Mouse (Mus musculus): ENCODE results near the gene Il9r. TPM values are rescaled to one million over a fixed set of nuclear protein-coding genes. Genes with fewer than 3 reads are reported as not detected.

Il9r gene
- polyA plus RNA-seq, 1 experiment from 2014 or later, result 0.02 TPM

DNA sequence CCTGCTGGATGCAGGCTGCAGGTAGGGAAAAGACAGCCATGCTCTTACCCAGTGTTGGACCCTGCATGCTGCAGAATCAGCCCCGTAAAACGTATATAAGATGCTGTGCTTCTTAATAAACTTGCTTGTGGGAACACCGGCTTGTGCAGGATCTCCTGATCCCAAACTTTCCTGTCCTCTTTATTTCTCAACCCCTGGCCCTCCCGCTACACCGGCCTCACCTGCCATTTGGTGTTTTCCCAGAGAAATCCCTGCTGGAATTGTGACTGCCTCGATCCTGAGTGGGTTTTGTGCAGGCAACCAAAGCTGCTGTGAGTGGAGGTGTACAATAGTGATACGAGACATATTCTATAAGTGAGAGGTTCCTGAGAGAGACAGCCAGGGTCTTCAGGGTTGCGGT lies 15.6 kb downstream of the Il9r start:
- H3K27me3 ChIP-seq (replicated peaks; ENCODE audit: control insufficient read depth, insufficient read depth, low read length), result no peaks in the 10 kb centered on the region
- no peaks in the 10 kb centered on the region for H3K9me3 ChIP-seq (ENCODE audit: control insufficient read depth, low read length)
- no peaks in the 10 kb centered on the region for H3K36me3 ChIP-seq (ENCODE audit: control insufficient read depth, insufficient read depth, low read length)
- H3K4me2 ChIP-seq (ENCODE audit: low read depth, low read length), result no peak overlapping the region
- 81% methylated on average over 8 of the region's 8 CpGs for WGBS
- H3K4me1 ChIP-seq (ENCODE audit: control insufficient read depth, insufficient read depth, low read length), result no peaks in the 10 kb centered on the region
- no peak overlapping the region for H3K27ac ChIP-seq (ENCODE audit: low read length)
- no peak overlapping the region for H3K4me3 ChIP-seq (ENCODE audit: low read length)
- no peak for ATAC-seq
- H3K9ac ChIP-seq (ENCODE audit: low read depth, low read length), result no peak overlapping the region

DNA sequence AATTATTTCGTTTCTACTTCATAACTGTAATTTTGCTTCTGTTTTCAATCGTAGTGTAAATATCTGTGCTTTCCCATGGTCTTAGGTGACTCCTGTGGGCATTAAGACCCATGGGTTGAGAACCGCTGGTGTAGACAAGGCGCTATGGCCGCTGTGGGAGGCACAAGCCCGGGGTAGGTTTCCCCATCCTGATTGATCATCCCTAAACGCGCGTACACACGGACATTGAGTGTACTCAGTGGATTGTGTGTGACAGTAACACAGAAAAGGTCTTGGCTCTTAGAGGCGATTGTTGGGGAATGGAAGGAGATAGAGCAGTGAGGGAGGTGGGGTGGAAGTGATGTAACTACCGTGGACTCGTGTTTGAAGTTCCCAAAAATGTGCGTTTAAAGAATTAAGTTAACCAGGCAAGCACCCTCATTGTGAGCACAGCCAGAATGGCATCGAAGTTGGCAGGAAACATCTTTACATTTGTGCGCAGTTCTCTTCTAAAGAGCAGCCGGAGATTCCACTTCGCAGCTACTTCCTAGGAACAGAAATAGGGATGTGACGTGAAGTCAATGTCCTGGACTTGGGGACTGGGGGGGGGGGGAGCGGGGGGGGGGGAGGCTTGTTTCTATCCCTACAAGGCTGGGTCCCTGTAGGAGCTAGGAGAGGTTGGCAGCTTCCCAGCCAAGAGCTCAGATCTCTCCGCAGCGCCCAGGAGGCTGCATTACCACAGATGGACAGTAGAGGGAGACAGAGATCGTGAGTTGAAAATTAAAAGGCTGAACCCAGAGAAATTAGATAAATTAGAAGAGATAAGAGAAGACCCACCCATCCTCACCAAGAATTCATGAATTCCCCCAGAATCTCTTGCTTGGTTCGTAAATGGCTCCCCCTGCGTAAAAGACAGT lies 17.9 kb downstream of the Il9r start:
- H3K9ac ChIP-seq (ENCODE audit: low read depth, low read length), result no peak overlapping the region
- no peak overlapping the region for H3K4me2 ChIP-seq (ENCODE audit: low read depth, low read length)
- no peak overlapping the region for H3K4me3 ChIP-seq (ENCODE audit: low read length)
- H3K36me3 ChIP-seq (ENCODE audit: control insufficient read depth, insufficient read depth, low read length), result no peaks in the 10 kb centered on the region
- no peaks in the 10 kb centered on the region for H3K9me3 ChIP-seq (ENCODE audit: control insufficient read depth, low read length)
- ATAC-seq, result peak; percentile 59
- no peaks in the 10 kb centered on the region for H3K4me1 ChIP-seq (ENCODE audit: control insufficient read depth, insufficient read depth, low read length)
- WGBS, result 46% methylated on average over 24 of the region's 25 CpGs
- H3K27me3 ChIP-seq (replicated peaks; ENCODE audit: control insufficient read depth, insufficient read depth, low read length), result no peaks in the 10 kb centered on the region
- H3K27ac ChIP-seq (ENCODE audit: low read length), result no peak overlapping the region

DNA sequence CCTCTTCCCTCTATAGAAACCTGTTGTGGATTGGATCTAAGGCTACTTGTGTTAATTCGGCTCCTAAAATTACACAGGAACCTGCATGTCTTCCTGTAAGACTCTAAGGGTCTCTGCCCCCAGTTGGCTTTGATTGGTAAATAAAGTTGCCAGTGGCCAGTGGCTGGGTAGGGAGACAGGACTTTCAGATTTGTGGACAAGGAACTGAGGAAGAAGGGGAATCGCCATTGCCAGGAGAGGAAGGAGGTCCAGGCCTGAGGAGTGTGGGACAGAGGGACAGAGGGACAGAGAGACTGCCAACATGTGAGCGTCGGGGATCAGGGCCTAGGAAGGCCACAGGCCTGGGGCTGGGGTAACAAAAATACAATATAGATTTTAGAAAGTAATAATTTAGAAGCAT lies 18.8 kb downstream of the Il9r start:
- 83% methylated on average over 4 of the region's 4 CpGs for WGBS
- Histone ChIP-seq H3K4me3 (ENCODE audit: low read length) (no peak overlapping the region), H3K4me2 (ENCODE audit: low read depth, low read length) (no peak overlapping the region), H3K36me3 (ENCODE audit: control insufficient read depth, insufficient read depth, low read length) (no peaks in the 10 kb centered on the region), H3K9me3 (ENCODE audit: control insufficient read depth, low read length) (no peaks in the 10 kb centered on the region), H3K27me3 (replicated peaks; ENCODE audit: control insufficient read depth, insufficient read depth, low read length) (no peaks in the 10 kb centered on the region), H3K27ac (ENCODE audit: low read length) (no peak overlapping the region), H3K4me1 (ENCODE audit: control insufficient read depth, insufficient read depth, low read length) (no peaks in the 10 kb centered on the region), H3K9ac (ENCODE audit: low read depth, low read length) (no peak overlapping the region)
- ATAC-seq, result no peak

DNA sequence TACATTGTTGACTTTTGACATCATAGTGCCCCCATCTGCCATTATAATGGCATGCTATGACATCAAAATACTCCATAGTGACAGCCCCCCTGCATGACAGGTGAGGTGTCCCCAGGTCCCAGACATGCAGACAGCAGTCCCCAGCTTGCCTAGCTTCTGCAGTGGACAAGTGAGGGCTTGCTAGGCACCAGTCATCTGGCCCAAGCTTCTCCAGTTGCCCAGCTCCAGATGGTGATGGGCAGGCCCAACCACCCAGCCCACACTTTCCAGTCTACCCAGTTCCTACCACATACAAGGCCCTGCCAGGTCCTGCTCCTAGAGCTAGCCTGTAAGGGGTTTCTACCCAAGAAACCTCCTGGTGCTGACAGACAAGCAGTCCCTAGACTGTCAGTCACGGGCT lies 21.6 kb downstream of the Il9r start:
- Histone ChIP-seq H3K4me2 (ENCODE audit: low read depth, low read length) (no peak overlapping the region), H3K36me3 (ENCODE audit: control insufficient read depth, insufficient read depth, low read length) (no peaks in the 10 kb centered on the region), H3K4me3 (ENCODE audit: low read length) (no peak overlapping the region), H3K27me3 (replicated peaks; ENCODE audit: control insufficient read depth, insufficient read depth, low read length) (no peaks in the 10 kb centered on the region), H3K9ac (ENCODE audit: low read depth, low read length) (no peak overlapping the region), H3K9me3 (ENCODE audit: control insufficient read depth, low read length) (no peaks in the 10 kb centered on the region), H3K4me1 (ENCODE audit: control insufficient read depth, insufficient read depth, low read length) (no peaks in the 10 kb centered on the region), H3K27ac (ENCODE audit: low read length) (no peak overlapping the region)
- no peak for ATAC-seq
- 71% methylated on average over 1 of the region's 1 CpGs for WGBS

DNA sequence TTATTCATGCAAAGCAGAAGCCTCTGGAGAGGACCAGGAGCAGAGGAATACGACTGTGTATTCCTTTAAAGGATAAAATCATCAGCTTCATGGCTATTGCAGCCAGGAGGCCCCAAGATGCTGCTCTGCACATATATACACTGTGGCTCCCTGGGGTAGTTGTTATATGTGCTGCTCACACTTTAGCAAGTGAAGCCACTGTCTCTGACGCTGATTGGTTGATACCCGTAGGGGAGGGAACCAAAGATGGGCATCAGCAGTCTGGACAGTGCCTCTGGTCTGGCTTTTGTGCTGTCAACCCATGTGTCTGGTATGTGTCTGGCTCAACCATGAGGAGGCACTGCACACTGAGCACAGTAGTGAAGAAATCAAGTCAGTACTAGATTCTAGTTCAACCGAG lies 33.4 kb downstream of the Il9r start:
- Histone ChIP-seq H3K27ac (ENCODE audit: low read length) (no peak overlapping the region), H3K9ac (ENCODE audit: low read depth, low read length) (no peak overlapping the region), H3K27me3 (replicated peaks; ENCODE audit: control insufficient read depth, insufficient read depth, low read length) (no peaks in the 10 kb centered on the region), H3K36me3 (ENCODE audit: control insufficient read depth, insufficient read depth, low read length) (no peaks in the 10 kb centered on the region), H3K4me2 (ENCODE audit: low read depth, low read length) (no peak overlapping the region), H3K9me3 (ENCODE audit: control insufficient read depth, low read length) (no peaks in the 10 kb centered on the region), H3K4me3 (ENCODE audit: low read length) (no peak overlapping the region), H3K4me1 (ENCODE audit: control insufficient read depth, insufficient read depth, low read length) (no peaks in the 10 kb centered on the region)
- ATAC-seq, result peak; percentile 16; the same call in 1 of the 2 replicates
- 60% methylated on average over 4 of the region's 4 CpGs for WGBS

DNA sequence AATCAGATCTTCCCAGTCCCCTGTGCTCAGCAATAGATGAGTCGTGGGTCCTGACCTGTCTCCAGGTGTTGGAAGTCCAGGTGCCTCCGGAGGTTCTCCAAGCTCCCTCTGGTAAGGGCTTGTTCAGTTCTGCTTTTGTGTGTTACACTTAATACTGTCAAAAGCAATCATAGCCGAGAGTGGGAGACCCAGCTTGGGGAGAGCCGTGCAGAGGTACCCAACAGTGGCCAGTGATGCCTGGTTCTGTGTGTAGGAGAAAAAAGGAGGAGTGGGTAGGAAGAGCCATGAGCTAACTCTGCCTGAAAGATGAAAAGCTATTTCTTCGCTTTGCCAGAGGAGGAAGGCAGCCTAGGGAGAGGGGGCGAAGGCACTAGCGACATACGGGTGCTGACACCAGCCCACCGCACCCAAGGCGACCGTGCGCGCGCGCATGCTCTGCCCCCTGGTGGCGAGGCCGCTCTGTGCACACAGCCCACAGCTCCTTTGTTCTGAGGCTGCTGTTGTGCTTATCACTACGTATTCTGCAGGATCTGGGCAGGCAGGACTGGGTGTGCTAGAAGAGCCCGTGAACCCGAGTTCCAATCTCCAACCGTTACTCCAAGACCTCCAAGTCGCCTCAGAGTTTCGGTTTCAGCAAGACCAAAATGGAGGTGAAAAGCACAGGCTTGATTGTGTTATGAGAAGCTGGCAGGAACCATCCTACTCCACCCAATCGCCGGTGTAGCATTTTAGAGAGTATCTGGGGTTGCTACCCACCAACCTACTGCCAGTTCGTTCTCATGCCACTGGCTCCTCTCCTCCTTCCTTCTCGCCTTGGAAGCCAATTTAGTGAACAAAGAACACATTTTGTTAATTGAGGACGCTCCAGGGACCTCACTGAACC lies 37.9 kb downstream of the Il9r start:
- no peak overlapping the region for H3K27ac ChIP-seq (ENCODE audit: low read length)
- 13% methylated on average over 28 of the region's 28 CpGs for WGBS
- H3K27me3 ChIP-seq (replicated peaks; ENCODE audit: control insufficient read depth, insufficient read depth, low read length), result no peaks in the 10 kb centered on the region
- peak overlapping the region; percentile 55 for H3K9ac ChIP-seq (ENCODE audit: low read depth, low read length)
- no peaks in the 10 kb centered on the region for H3K4me1 ChIP-seq (ENCODE audit: control insufficient read depth, insufficient read depth, low read length)
- H3K4me2 ChIP-seq (ENCODE audit: low read depth, low read length), result peak overlapping the region; percentile 43
- H3K9me3 ChIP-seq (ENCODE audit: control insufficient read depth, low read length), result no peaks in the 10 kb centered on the region
- H3K4me3 ChIP-seq (ENCODE audit: low read length), result peak overlapping the region; percentile 15
- peak; percentile 86 for ATAC-seq
- no peaks in the 10 kb centered on the region for H3K36me3 ChIP-seq (ENCODE audit: control insufficient read depth, insufficient read depth, low read length)

DNA sequence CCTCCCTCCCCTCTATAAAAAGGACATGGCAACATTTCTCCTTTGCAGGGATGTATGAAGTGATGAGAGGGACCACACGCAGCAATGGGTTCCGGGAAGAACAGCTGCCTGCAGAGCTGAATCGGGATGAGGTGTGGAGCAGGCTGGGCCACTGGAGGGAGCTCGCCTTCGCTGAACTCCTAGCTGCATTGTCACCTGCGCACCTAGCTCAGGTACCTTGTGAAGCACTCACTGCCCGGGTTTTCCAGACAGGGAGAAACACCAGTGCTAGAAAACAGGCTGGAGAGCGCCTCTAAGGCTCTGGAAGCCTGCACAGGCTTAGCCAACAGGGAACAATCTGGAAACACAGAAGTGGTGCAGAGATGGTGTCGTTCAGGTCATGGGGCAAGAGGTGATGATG lies 38.6 kb downstream of the Il9r start:
- H3K4me1 ChIP-seq (ENCODE audit: control insufficient read depth, insufficient read depth, low read length), result no peaks in the 10 kb centered on the region
- WGBS, result 6% methylated on average over 9 of the region's 9 CpGs
- no peak overlapping the region for H3K4me3 ChIP-seq (ENCODE audit: low read length)
- H3K4me2 ChIP-seq (ENCODE audit: low read depth, low read length), result peak overlapping the region; percentile 43
- no peak overlapping the region for H3K27ac ChIP-seq (ENCODE audit: low read length)
- no peaks in the 10 kb centered on the region for H3K27me3 ChIP-seq (replicated peaks; ENCODE audit: control insufficient read depth, insufficient read depth, low read length)
- ATAC-seq, result peak; percentile 64
- no peaks in the 10 kb centered on the region for H3K36me3 ChIP-seq (ENCODE audit: control insufficient read depth, insufficient read depth, low read length)
- no peak overlapping the region for H3K9ac ChIP-seq (ENCODE audit: low read depth, low read length)
- H3K9me3 ChIP-seq (ENCODE audit: control insufficient read depth, low read length), result no peaks in the 10 kb centered on the region

DNA sequence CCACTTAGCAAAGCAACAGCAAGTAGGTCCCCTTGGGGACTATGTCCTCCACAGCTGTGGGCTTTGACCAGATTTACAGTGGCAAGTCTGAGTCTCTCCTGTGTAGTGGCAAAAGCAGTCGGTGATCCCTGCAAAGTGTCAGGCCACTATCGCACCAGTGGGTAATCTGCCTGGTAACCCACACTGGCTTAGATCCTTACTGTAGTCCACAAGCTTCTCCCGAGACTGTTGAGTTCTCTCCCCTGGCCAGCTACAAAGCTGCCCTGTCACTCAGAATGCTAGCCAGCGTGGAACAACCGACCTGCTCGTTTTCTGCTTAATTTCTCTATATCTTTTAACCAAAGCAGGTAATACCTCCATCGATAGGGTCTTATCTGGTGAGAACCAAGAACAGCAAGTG lies 39.7 kb downstream of the Il9r start:
- Histone ChIP-seq H3K9ac (ENCODE audit: low read depth, low read length) (no peak overlapping the region), H3K27ac (ENCODE audit: low read length) (no peak overlapping the region), H3K4me2 (ENCODE audit: low read depth, low read length) (no peak overlapping the region), H3K4me3 (ENCODE audit: low read length) (no peak overlapping the region), H3K9me3 (ENCODE audit: control insufficient read depth, low read length) (no peaks in the 10 kb centered on the region), H3K4me1 (ENCODE audit: control insufficient read depth, insufficient read depth, low read length) (no peaks in the 10 kb centered on the region), H3K36me3 (ENCODE audit: control insufficient read depth, insufficient read depth, low read length) (no peaks in the 10 kb centered on the region), H3K27me3 (replicated peaks; ENCODE audit: control insufficient read depth, insufficient read depth, low read length) (no peaks in the 10 kb centered on the region)
- ATAC-seq, result no peak
- WGBS, result 77% methylated on average over 7 of the region's 7 CpGs

DNA sequence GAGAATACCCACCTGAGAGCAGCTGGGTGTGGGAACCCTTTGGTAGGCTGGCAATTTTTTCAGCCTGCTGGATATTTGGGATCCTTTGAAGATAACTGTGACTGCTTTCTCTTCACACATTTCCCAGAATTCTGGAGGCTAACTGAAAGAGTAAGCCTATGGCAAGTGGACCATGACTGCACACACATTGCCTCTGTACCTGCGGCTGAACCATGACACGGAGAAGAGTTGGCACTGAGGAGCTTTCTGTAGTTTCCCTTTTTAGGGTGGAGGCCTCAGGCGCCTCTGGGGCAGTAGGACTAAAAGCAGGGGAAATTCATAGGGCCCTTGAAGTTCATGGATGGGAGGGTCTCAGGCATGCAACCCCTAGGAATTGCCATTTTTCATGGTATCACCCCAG lies 40.9 kb downstream of the Il9r start:
- Histone ChIP-seq H3K9ac (ENCODE audit: low read depth, low read length) (no peak overlapping the region), H3K4me3 (ENCODE audit: low read length) (no peak overlapping the region), H3K36me3 (ENCODE audit: control insufficient read depth, insufficient read depth, low read length) (no peaks in the 10 kb centered on the region), H3K9me3 (ENCODE audit: control insufficient read depth, low read length) (no peaks in the 10 kb centered on the region), H3K27ac (ENCODE audit: low read length) (no peak overlapping the region), H3K4me1 (ENCODE audit: control insufficient read depth, insufficient read depth, low read length) (no peaks in the 10 kb centered on the region), H3K27me3 (replicated peaks; ENCODE audit: control insufficient read depth, insufficient read depth, low read length) (no peaks in the 10 kb centered on the region), H3K4me2 (ENCODE audit: low read depth, low read length) (no peak overlapping the region)
- ATAC-seq, result no peak
- 94% methylated on average over 3 of the region's 3 CpGs for WGBS
